Mouse (Mus musculus) myocyte (in vitro differentiated cells): Measurements from ENCODE around the gene Ust. TPM values are rescaled to one million over a fixed set of nuclear protein-coding genes. Genes with fewer than 3 reads are reported as not detected.

ENCODE experiments used
- H3K27me3 ChIP-seq: one replicate; pipeline ENCODE4 v1.6.1; 2011; ENCODE audit not compliant: control insufficient read depth, insufficient read depth, insufficient read length
- H3K36me3 ChIP-seq: one replicate; pipeline ENCODE4 v1.6.1; 2011; ENCODE audit not compliant: control insufficient read depth, insufficient read depth
- H3K4me2 ChIP-seq: one replicate; pipeline ENCODE4 v1.6.1; 2011; ENCODE audit warnings: low read depth, control low read depth
- H3K4me3 ChIP-seq: one replicate; pipeline ENCODE4 v1.5.1; 2011; ENCODE audit warnings: mild to moderate bottlenecking, control low read depth, moderate library complexity
- H3K79me2 ChIP-seq: one replicate; pipeline ENCODE4 v1.6.1; 2011; ENCODE audit not compliant: control insufficient read depth, insufficient read depth
- H3ac ChIP-seq: one replicate; pipeline ENCODE4 v1.6.1; 2011; ENCODE audit not compliant: control insufficient read depth, insufficient read length
- CEBPB ChIP-seq: IDR thresholded peaks from 2 replicates; pipeline ENCODE4 v1.6.1; 2011; ENCODE audit warnings: mild to moderate bottlenecking, moderate library complexity; ENCODE audit not compliant: poor library complexity, insufficient read depth, severe bottlenecking
- E2F4 ChIP-seq: IDR thresholded peaks from one replicate; pipeline ENCODE4 v1.6.1; 2011; ENCODE audit warnings: mild to moderate bottlenecking, control low read depth, moderate library complexity; ENCODE audit not compliant: insufficient read depth
- MAX ChIP-seq: IDR thresholded peaks from one replicate; pipeline ENCODE4 v1.6.1; 2011; ENCODE audit warnings: low read depth, mild to moderate bottlenecking, control low read depth
- MYOD1 ChIP-seq, 3 experiments: IDR thresholded peaks; one replicate each; pipeline ENCODE4 v1.6.1; 2011; ENCODE audit warnings: control low read depth in 2 of 3, low read depth in 2 of 3, mild to moderate bottlenecking in 2 of 3, moderate library complexity in 1 of 3; ENCODE audit not compliant: insufficient read length in 2 of 3, control insufficient read depth in 1 of 3
- MYOG ChIP-seq, 3 experiments: IDR thresholded peaks; one replicate each; pipeline ENCODE4 v1.6.1; 2011; ENCODE audit warnings: control low read depth in 2 of 3, low read depth in 2 of 3, mild to moderate bottlenecking in 2 of 3; ENCODE audit not compliant: insufficient read length in 2 of 3, control insufficient read depth in 1 of 3, insufficient read depth in 1 of 3
- POLR2A ChIP-seq: IDR thresholded peaks from one replicate; pipeline ENCODE4 v1.6.1; 2011; ENCODE audit warnings: low read depth, mild to moderate bottlenecking, control low read depth, moderate library complexity; ENCODE audit not compliant: insufficient read length
- POLR2AphosphoS2 ChIP-seq: IDR thresholded peaks from one replicate; pipeline ENCODE4 v1.6.1; 2011; ENCODE audit warnings: low read depth, control low read depth; ENCODE audit not compliant: insufficient read length
- REST ChIP-seq: IDR thresholded peaks from one replicate; pipeline ENCODE4 v1.6.1; 2011; ENCODE audit warnings: mild to moderate bottlenecking, control low read depth, moderate library complexity; ENCODE audit not compliant: insufficient read depth, insufficient read length
- SRF ChIP-seq: IDR thresholded peaks from one replicate; pipeline ENCODE4 v1.6.1; 2011; ENCODE audit warnings: low read depth; ENCODE audit not compliant: control insufficient read depth, insufficient read length
- TCF12 ChIP-seq: IDR thresholded peaks from one replicate; pipeline ENCODE4 v1.6.1; 2011; ENCODE audit warnings: mild to moderate bottlenecking, control low read depth; ENCODE audit not compliant: poor library complexity, insufficient read depth, severe bottlenecking
- TCF3 ChIP-seq: IDR thresholded peaks from one replicate; pipeline ENCODE4 v1.6.1; 2011; ENCODE audit warnings: low read depth, control low read depth; ENCODE audit not compliant: insufficient read length
- USF1 ChIP-seq: IDR thresholded peaks from one replicate; pipeline ENCODE4 v1.6.1; 2011; ENCODE audit warnings: low read depth, mild to moderate bottlenecking, control low read depth, moderate library complexity
- polyA plus RNA-seq: library from polyadenylated mRNA; unstranded; fragments of >200 nt; fragmentation: generic; extraction: Trizol; gene quantifications from one replicate; pipeline ENCODE4 v1.2.1, GENCODE M21; 2012; ENCODE audit warnings: missing spikeins

Ust gene
- polyA plus RNA-seq, 1 experiment = 7.3 TPM

- Histone ChIP-seq H3K4me3 (no peak overlapping the region), H3K36me3 (no peaks in the 10 kb centered on the region), H3K4me2 (no peak overlapping the region), H3K79me2 (no peaks in the 10 kb centered on the region), H3K27me3 (no peaks in the 10 kb centered on the region), H3ac (no peak overlapping the region)
- TF ChIP-seq POLR2AphosphoS2 = no peak
- TF ChIP-seq REST = no peak
- no peak for TF ChIP-seq POLR2A
- no peak for TF ChIP-seq CEBPB
- no peak for TF ChIP-seq E2F4
- no peak for TF ChIP-seq USF1
- TF ChIP-seq MYOD1 (IDR thresholded peaks at IDR 0.05; ENCODE audit: control insufficient read depth in 1 of 3, insufficient read length in 2 of 3, low read depth in 2 of 3) = no peak
- no peak for TF ChIP-seq TCF3
- TF ChIP-seq TCF12 = no peak
- no peak for TF ChIP-seq MYOG (IDR thresholded peaks at IDR 0.05; ENCODE audit: control insufficient read depth in 1 of 3, insufficient read depth in 1 of 3, insufficient read length in 2 of 3, low read depth in 2 of 3)
- no peak for TF ChIP-seq SRF
- no peak for TF ChIP-seq MAX
Measured at GRCm38 (mm10) chr10:8535445-8535844, 16.8 kb upstream of the Ust start.

- Histone ChIP-seq H3K36me3 (no peaks in the 10 kb centered on the region), H3K4me3 (no peak overlapping the region), H3ac (no peak overlapping the region), H3K79me2 (no peaks in the 10 kb centered on the region), H3K4me2 (no peak overlapping the region), H3K27me3 (no peaks in the 10 kb centered on the region)
- no peak for TF ChIP-seq TCF12
- TF ChIP-seq REST = no peak
- TF ChIP-seq TCF3 = no peak
- TF ChIP-seq MYOD1 (IDR thresholded peaks at IDR 0.05; ENCODE audit: control insufficient read depth in 1 of 3, insufficient read length in 2 of 3, low read depth in 2 of 3) = no peak
Measured at GRCm38 (mm10) chr10:8531651-8532050, 13.0 kb upstream of the Ust start.

- H3K79me2 ChIP-seq = no peaks in the 10 kb centered on the region
- no peak overlapping the region for H3K4me2 ChIP-seq
- no peaks in the 10 kb centered on the region for H3K36me3 ChIP-seq
- no peaks in the 10 kb centered on the region for H3K27me3 ChIP-seq
- H3K4me3 ChIP-seq = no peak overlapping the region
- TF ChIP-seq MYOG (IDR thresholded peaks at IDR 0.05; ENCODE audit: control insufficient read depth in 1 of 3, insufficient read depth in 1 of 3, insufficient read length in 2 of 3, low read depth in 2 of 3) (no peak), SRF (no peak), CEBPB (no peak), E2F4 (no peak), TCF3 (no peak), POLR2AphosphoS2 (no peak), MAX (no peak), USF1 (no peak), MYOD1 (IDR thresholded peaks at IDR 0.05; ENCODE audit: control insufficient read depth in 1 of 3, insufficient read length in 2 of 3, low read depth in 2 of 3) (no peak), REST (no peak), POLR2A (no peak), TCF12 (no peak)
- no peak overlapping the region for H3ac ChIP-seq
Measured at GRCm38 (mm10) chr10:8530505-8531051, 12.0 kb upstream of the Ust start.

GRCm38 (mm10) chr10:8529173-8529572, 10.5 kb upstream of the Ust start:
- H3K4me3 ChIP-seq = no peak overlapping the region
- no peak overlapping the region for H3ac ChIP-seq
- TF ChIP-seq MYOG (IDR thresholded peaks at IDR 0.05; ENCODE audit: control insufficient read depth in 1 of 3, insufficient read depth in 1 of 3, insufficient read length in 2 of 3, low read depth in 2 of 3) (no peak), SRF (no peak), REST (no peak), CEBPB (no peak), MYOD1 (IDR thresholded peaks at IDR 0.05; ENCODE audit: control insufficient read depth in 1 of 3, insufficient read length in 2 of 3, low read depth in 2 of 3) (no peak), TCF12 (no peak), POLR2A (no peak), POLR2AphosphoS2 (no peak), MAX (no peak), TCF3 (no peak), E2F4 (no peak), USF1 (no peak)

GRCm38 (mm10) chr10:8525354-8525753, 6.7 kb upstream of the Ust start:
- no peak overlapping the region for H3ac ChIP-seq
- no peaks in the 10 kb centered on the region for H3K36me3 ChIP-seq
- H3K4me3 ChIP-seq = no peak overlapping the region
- no peaks in the 10 kb centered on the region for H3K79me2 ChIP-seq
- H3K4me2 ChIP-seq = no peak overlapping the region
- TF ChIP-seq MAX = no peak
- TF ChIP-seq E2F4 = no peak
- no peaks in the 10 kb centered on the region for H3K27me3 ChIP-seq

More at GRCm38 (mm10) chr10:8529173-8529572, 10.5 kb upstream of the Ust start:
- no peak overlapping the region for H3K4me2 ChIP-seq
- H3K79me2 ChIP-seq = no peaks in the 10 kb centered on the region
- H3K27me3 ChIP-seq = no peaks in the 10 kb centered on the region
- H3K36me3 ChIP-seq = no peaks in the 10 kb centered on the region
